In the genomic region with DNA sequence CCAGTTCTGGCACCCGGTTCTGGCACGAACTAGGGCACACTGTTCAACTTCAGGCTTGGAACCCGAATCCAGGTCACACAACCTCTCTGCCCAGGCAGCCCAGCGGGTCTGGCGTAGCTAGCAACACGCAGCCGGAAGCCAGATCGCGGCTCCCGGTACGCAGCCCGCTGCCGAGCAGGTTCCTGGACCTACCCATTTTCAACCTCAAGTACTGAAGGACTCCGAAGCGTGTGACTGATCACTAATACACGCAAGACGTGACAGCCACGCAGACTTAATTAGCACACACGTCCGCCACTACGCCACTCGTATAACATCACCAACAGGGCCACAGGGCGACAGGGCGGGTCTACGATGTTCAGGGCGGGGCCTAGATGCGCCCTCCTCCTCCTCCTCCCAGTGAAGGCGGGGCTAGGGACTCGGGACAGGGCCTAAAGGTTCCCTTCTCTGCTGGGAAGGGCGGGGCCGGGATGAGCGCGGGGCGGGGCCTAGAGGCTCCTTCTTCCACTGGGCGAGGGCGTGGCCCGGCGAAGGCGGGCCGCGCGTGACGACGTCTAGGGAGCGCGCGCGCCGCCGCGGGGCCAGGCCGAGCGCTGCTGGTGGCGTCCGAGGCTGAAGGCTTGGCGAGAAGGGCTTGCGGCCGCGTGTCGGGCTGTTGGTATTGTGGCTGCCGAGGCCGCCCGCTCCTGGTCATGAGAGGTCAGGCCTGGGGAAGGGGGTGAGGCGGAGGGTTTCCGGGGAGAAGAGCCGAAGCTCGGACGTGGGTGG, we compare ENCODE assay signal across 8 mouse cellular contexts. TPM values are rescaled to one million over a fixed set of nuclear protein-coding genes. Genes with fewer than 3 reads are reported as not detected.
DNase-seq lines count a peak whose midpoint lies in the region; ATAC-seq and TF ChIP-seq lines count a peak whose summit lies in the region.

Rnft1 (plus strand) TSS at position 557 of the 768 bp plus-strand sequence.

- peaks cover 9% of the 10 kb centered on the region for H3K4me1 ChIP-seq in bone marrow macrophage, adult 2 months (ENCODE audit: control insufficient read depth, insufficient read depth, low read length)
- peaks cover 3% of the 10 kb centered on the region; the same call in 1 of the 2 replicates for H3K4me1 ChIP-seq in embryonic fibroblast, embryonic 13.5 days (ENCODE audit: control insufficient read depth, insufficient read depth, low read length)
- H3K4me1 ChIP-seq in kidney, embryonic 14.5 days (ENCODE audit: control insufficient read depth, insufficient read depth, low read length): peaks cover 8% of the 10 kb centered on the region
- peaks cover 8% of the 10 kb centered on the region for H3K4me1 ChIP-seq in limb, embryonic 15.5 days

- H3K27me3 ChIP-seq in kidney, embryonic 14.5 days (ENCODE audit: control insufficient read depth, insufficient read depth, low read length): no peaks in the 10 kb centered on the region
- no peaks in the 10 kb centered on the region for H3K27me3 ChIP-seq in limb, embryonic 15.5 days

- H3K9ac ChIP-seq in kidney, embryonic 14.5 days (ENCODE audit: low read depth, low read length): peak within 1 kb of the TSS; percentile 69
- peak within 1 kb of the TSS; percentile 75 for H3K9ac ChIP-seq in limb, embryonic 15.5 days

- WGBS in kidney, embryonic 14.5 days: under 1% methylated on average over 62 of the region's 68 CpGs
- WGBS in limb, embryonic 15.5 days: under 1% methylated on average over 67 of the region's 68 CpGs

- peak within 1 kb of the TSS; percentile 73 for H3K4me2 ChIP-seq in kidney, embryonic 14.5 days (replicated peaks; ENCODE audit: low read depth, low read length)
- H3K4me2 ChIP-seq in limb, embryonic 15.5 days: peak within 1 kb of the TSS; percentile 72

- H3K4me3 ChIP-seq in bone marrow macrophage, adult 2 months (ENCODE audit: insufficient read depth, low read length): peak within 1 kb of the TSS; percentile 96
- H3K4me3 ChIP-seq in embryonic fibroblast, embryonic 13.5 days (ENCODE audit: insufficient read depth, low read length): peak within 1 kb of the TSS; percentile 76
- peak within 1 kb of the TSS; percentile 71 for H3K4me3 ChIP-seq in kidney, embryonic 14.5 days (ENCODE audit: low read length)
- peak within 1 kb of the TSS; percentile 76 for H3K4me3 ChIP-seq in limb, embryonic 15.5 days

- no peaks in the 10 kb centered on the region for H3K36me3 ChIP-seq in kidney, embryonic 14.5 days (ENCODE audit: control insufficient read depth, insufficient read depth, low read length)
- H3K36me3 ChIP-seq in limb, embryonic 15.5 days: peaks cover under 1% of the 10 kb centered on the region; the same call in 1 of the 2 replicates

- H3K9me3 ChIP-seq in kidney, embryonic 14.5 days (ENCODE audit: control insufficient read depth, low read length): no peaks in the 10 kb centered on the region
- H3K9me3 ChIP-seq in limb, embryonic 15.5 days: no peaks in the 10 kb centered on the region

- DNase-seq in A20 (ENCODE audit: low read depth, low spot score): peak; percentile 99
- peak; percentile 98 for DNase-seq in heart, adult 9 months (ENCODE audit: low spot score in 2 of 2)
- peak; percentile 94 to 99 for DNase-seq in monocyte, adult 2 months (ENCODE audit: low read depth in 1 of 2, low spot score in 2 of 2)
- DNase-seq in spleen, postnatal 36 days (ENCODE audit: low spot score in 2 of 2): peak; percentile 99

- H3K27ac ChIP-seq in bone marrow macrophage, adult 2 months (ENCODE audit: insufficient read depth, low read depth, low read length): peak within 1 kb of the TSS; percentile 79
- peak within 1 kb of the TSS; percentile 61 for H3K27ac ChIP-seq in embryonic fibroblast, embryonic 13.5 days (ENCODE audit: insufficient read depth, low read length)
- H3K27ac ChIP-seq in kidney, embryonic 14.5 days (ENCODE audit: low read depth, low read length): peak within 1 kb of the TSS; percentile 82
- peak within 1 kb of the TSS; percentile 92 for H3K27ac ChIP-seq in limb, embryonic 15.5 days

- TF ChIP-seq CTCF in bone marrow macrophage, adult 2 months (IDR thresholded peaks at IDR 0.05; ENCODE audit: low read depth, low read length): no peak
- no peak for TF ChIP-seq CTCF in embryonic fibroblast, embryonic 13.5 days (IDR thresholded peaks at IDR 0.05; ENCODE audit: borderline replicate concordance, insufficient read depth, low read length)

- ATAC-seq in kidney, embryonic 14.5 days (ENCODE audit: low FRiP score, low TSS enrichment): peak; percentile 99
- peak; percentile 99 for ATAC-seq in limb, embryonic 15.5 days (ENCODE audit: insufficient number of reproducible peaks, low FRiP score, low TSS enrichment, low read depth)

- no peak for TF ChIP-seq POLR2A in bone marrow macrophage, adult 2 months (IDR thresholded peaks at IDR 0.05; ENCODE audit: borderline replicate concordance, low read depth, low read length)
- peak; percentile 95 for TF ChIP-seq POLR2A in embryonic fibroblast, embryonic 13.5 days (IDR thresholded peaks at IDR 0.05; ENCODE audit: low read depth, low read length)

RNA-seq across cellular contexts. Expression of gene Rnft1, which starts in this region (rescaled TPM):
- polyA plus RNA-seq in bone marrow macrophage, adult 2 months (2012; ENCODE audit: insufficient read depth, insufficient read length, missing spikeins): 45.3 and 52.5 TPM in 2 replicates
- polyA plus RNA-seq in embryonic fibroblast, embryonic 13.5 days (2011; ENCODE audit: insufficient read length, low read depth, missing spikeins): 72.6 and 83.5 TPM in 2 replicates
- 33.0 and 39.0 TPM in 2 replicates for polyA plus RNA-seq in kidney, embryonic 14.5 days (2014; fragmentation: Nextera tagmentation; extraction: Ambion mirVana)
- polyA plus RNA-seq in limb, embryonic 15.5 days (2015; fragmentation: Nextera tagmentation; extraction: Ambion mirVana): 59.3 and 68.0 TPM in 2 replicates

Comparison
In these comparisons a context has a peak if more than half of its experiments do, and no peak if none do; other contexts are left out.
1. Peak in every context shown above with its lines: DNase-seq, ATAC-seq, H3K4me3 ChIP-seq and H3K27ac ChIP-seq.